Mouse (Mus musculus) forebrain, embryonic 14.5 days (tissue): ENCODE results near the gene Cipc. TPM values are rescaled to one million over a fixed set of nuclear protein-coding genes. Genes with fewer than 3 reads are reported as not detected.
A peak's percentile ranks its signal among the peaks of the same experiment; 100 is the strongest.

Experiments used
- ATAC-seq: fragments of 200-750 bp; cut with Nextera tagmentation; 2 replicates; pipeline ENCODE4 v1.8.0; 2017; ENCODE audit warnings: mild to moderate bottlenecking, moderate library complexity
- DNase-seq: peaks from one replicate; pipeline ENCODE4 v3.0.0-alpha.2; 2015; ENCODE audit warnings: low spot score
- H3K27ac ChIP-seq: fragments of 300-500 bp; sonication (generic); 2 replicates; pipeline ENCODE4 v1.5.1; 2014; ENCODE audit warnings: low read depth, mild to moderate bottlenecking, control low read depth, low read length, moderate library complexity
- H3K27me3 ChIP-seq: fragments of 300-500 bp; sonication (generic); replicated peaks from 2 replicates; pipeline ENCODE4 v1.6.1; 2014; ENCODE audit warnings: low read length, control low read depth, mixed read lengths; ENCODE audit not compliant: control insufficient read depth, insufficient read depth
- H3K36me3 ChIP-seq: fragments of 300-500 bp; sonication (generic); 2 replicates; pipeline ENCODE4 v1.6.1; 2014; ENCODE audit warnings: low read length, control low read depth; ENCODE audit not compliant: control insufficient read depth, insufficient read depth
- H3K4me1 ChIP-seq: fragments of 300-500 bp; sonication (generic); 2 replicates; pipeline ENCODE4 v1.6.1; 2014; ENCODE audit warnings: antibody characterized with exemption, low read length, control low read depth; ENCODE audit not compliant: control insufficient read depth, insufficient read depth
- H3K4me2 ChIP-seq: fragments of 300-500 bp; sonication (generic); 2 replicates; pipeline ENCODE4 v1.6.1; 2014; ENCODE audit warnings: mild to moderate bottlenecking, control low read depth, low read length
- H3K4me3 ChIP-seq: fragments of 300-500 bp; sonication (generic); 2 replicates; pipeline ENCODE4 v1.5.1; 2014; ENCODE audit warnings: low read depth, low read length, control low read depth
- H3K9ac ChIP-seq: fragments of 300-500 bp; sonication (generic); 2 replicates; pipeline ENCODE4 v1.6.1; 2014; ENCODE audit warnings: mild to moderate bottlenecking, low read length, control low read depth, moderate library complexity
- H3K9me3 ChIP-seq: fragments of 300-500 bp; sonication (generic); replicated peaks from 2 replicates; pipeline ENCODE4 v1.6.1; 2016; ENCODE audit warnings: low read length, control low read depth, mixed read lengths; ENCODE audit not compliant: control insufficient read depth
- WGBS: fragments of 180-500 bp; shearing (Covaris S2); extraction: QIAGEN DNeasy Blood & Tissue Kit; methylation state at CpG from one replicate; pipeline ENCODE4 v1.1.7; 2014; 5-methylcytosine and 5-hydroxymethylcytosine counted together
- polyA plus RNA-seq: library from polyadenylated mRNA; unstranded; fragments of >200 nt; fragmentation: Nextera tagmentation; extraction: Ambion mirVana; gene quantifications from 2 replicates; pipeline ENCODE4 v1.2.1, GENCODE M21; 2014

Gene Cipc
- polyA plus RNA-seq, 1 experiment from 2014 or later = 47.5 TPM

GRCm38 (mm10) chr12:86974387-86975288 lies 27.8 kb downstream of the Cipc start:
- H3K9me3 ChIP-seq = no peaks in the 10 kb centered on the region
- H3K4me2 ChIP-seq = peak overlapping the region; percentile 59
- ATAC-seq = peak; percentile 64
- H3K27me3 ChIP-seq = no peaks in the 10 kb centered on the region
- peaks cover 32% of the 10 kb centered on the region for H3K4me1 ChIP-seq
- peak; percentile 71 for DNase-seq
- no peaks in the 10 kb centered on the region for H3K36me3 ChIP-seq
- peak overlapping the region; percentile 21 for H3K4me3 ChIP-seq
- H3K9ac ChIP-seq = peak overlapping the region; percentile 57
- WGBS = 4% methylated on average over 38 of the region's 40 CpGs
- peak overlapping the region; percentile 69 for H3K27ac ChIP-seq

- H3K27me3 ChIP-seq = no peaks in the 10 kb centered on the region
- 42% methylated on average over 10 of the region's 10 CpGs for WGBS
Measured at GRCm38 (mm10) chr12:86975761-86976160, 28.9 kb downstream of the Cipc start.

GRCm38 (mm10) chr12:86976511-86977168 lies 29.8 kb downstream of the Cipc start:
- H3K9me3 ChIP-seq = no peaks in the 10 kb centered on the region
- no peak overlapping the region for H3K4me2 ChIP-seq
- no peak overlapping the region for H3K4me3 ChIP-seq
- WGBS = 66% methylated on average over 6 of the region's 6 CpGs
- no peaks in the 10 kb centered on the region for H3K36me3 ChIP-seq
- ATAC-seq (no peak), DNase-seq (no peak)
- no peak overlapping the region for H3K27ac ChIP-seq
- H3K27me3 ChIP-seq = 0 out of 2 replicates have a peak, but pooled peaks cover 3% of the 10 kb centered on the region
- peaks cover 32% of the 10 kb centered on the region for H3K4me1 ChIP-seq
- H3K9ac ChIP-seq = no peak overlapping the region

More at GRCm38 (mm10) chr12:86975761-86976160, 28.9 kb downstream of the Cipc start:
- Histone ChIP-seq H3K4me3 (no peak overlapping the region), H3K9me3 (no peaks in the 10 kb centered on the region), H3K27ac (no peak overlapping the region), H3K36me3 (no peaks in the 10 kb centered on the region), H3K4me2 (no peak overlapping the region), H3K4me1 (peaks cover 32% of the 10 kb centered on the region), H3K9ac (no peak overlapping the region)
- DNase-seq (no peak), ATAC-seq (no peak)

GRCm38 (mm10) chr12:86977833-86978232 lies 31.0 kb downstream of the Cipc start:
- Histone ChIP-seq H3K27me3 (peaks cover 11% of the 10 kb centered on the region), H3K4me1 (peaks cover 32% of the 10 kb centered on the region), H3K9ac (no peak overlapping the region), H3K4me2 (no peak overlapping the region), H3K9me3 (no peaks in the 10 kb centered on the region), H3K36me3 (no peaks in the 10 kb centered on the region), H3K27ac (no peak overlapping the region), H3K4me3 (no peak overlapping the region)
- DNase-seq (peak; percentile 73), ATAC-seq (0 out of 2 replicates have a peak, but pooled peaks have one; percentile 16)
- WGBS = 11% methylated on average over 15 of the region's 15 CpGs

- 31% methylated on average over 9 of the region's 9 CpGs for WGBS
- no peak for DNase-seq
- H3K9me3 ChIP-seq = no peaks in the 10 kb centered on the region
- no peak overlapping the region for H3K9ac ChIP-seq
- no peaks in the 10 kb centered on the region for H3K36me3 ChIP-seq
- H3K4me3 ChIP-seq = no peak overlapping the region
- peaks cover 30% of the 10 kb centered on the region for H3K27me3 ChIP-seq
- H3K4me1 ChIP-seq = peaks cover 13% of the 10 kb centered on the region
- ATAC-seq = no peak
- no peak overlapping the region for H3K27ac ChIP-seq
- no peak overlapping the region for H3K4me2 ChIP-seq
Measured at GRCm38 (mm10) chr12:86981180-86981579, 34.3 kb downstream of the Cipc start.

GRCm38 (mm10) chr12:86983470-86984193 lies 36.8 kb downstream of the Cipc start:
- peaks cover 39% of the 10 kb centered on the region for H3K27me3 ChIP-seq
- ATAC-seq (peak; percentile 72), DNase-seq (peak; percentile 71)
- peak overlapping the region; percentile 44 for H3K4me2 ChIP-seq
- H3K36me3 ChIP-seq = no peaks in the 10 kb centered on the region
- H3K4me3 ChIP-seq = no peak overlapping the region; the same call in 1 of the 2 replicates
- H3K27ac ChIP-seq = no peak overlapping the region; the same call in 1 of the 2 replicates
- H3K9me3 ChIP-seq = no peaks in the 10 kb centered on the region
- peak overlapping the region; percentile 32 for H3K9ac ChIP-seq
- peaks cover 11% of the 10 kb centered on the region for H3K4me1 ChIP-seq
- WGBS = 2% methylated on average over 28 of the region's 28 CpGs

GRCm38 (mm10) chr12:86984194-86984555 lies 37.3 kb downstream of the Cipc start:
- peak overlapping the region; percentile 32 for H3K9ac ChIP-seq
- 5% methylated on average over 6 of the region's 6 CpGs for WGBS
- no peaks in the 10 kb centered on the region for H3K9me3 ChIP-seq
- H3K4me1 ChIP-seq = peaks cover 13% of the 10 kb centered on the region
- DNase-seq (no peak), ATAC-seq (no peak)
- H3K4me3 ChIP-seq = no peak overlapping the region
- H3K27ac ChIP-seq = no peak overlapping the region
- no peaks in the 10 kb centered on the region for H3K36me3 ChIP-seq
- H3K4me2 ChIP-seq = peak overlapping the region; percentile 44
- peaks cover 45% of the 10 kb centered on the region for H3K27me3 ChIP-seq

- H3K27me3 ChIP-seq = peaks cover 47% of the 10 kb centered on the region
- no peak overlapping the region for H3K27ac ChIP-seq
- ATAC-seq (no peak), DNase-seq (no peak)
- no peak overlapping the region for H3K4me2 ChIP-seq
- no peak overlapping the region for H3K4me3 ChIP-seq
- WGBS = 68% methylated on average over 4 of the region's 4 CpGs
- H3K4me1 ChIP-seq = peaks cover 21% of the 10 kb centered on the region
- H3K9me3 ChIP-seq = no peaks in the 10 kb centered on the region
- H3K36me3 ChIP-seq = no peaks in the 10 kb centered on the region
- H3K9ac ChIP-seq = no peak overlapping the region
Measured at GRCm38 (mm10) chr12:86986562-86986961, 39.7 kb downstream of the Cipc start.
